Mouse (Mus musculus): ENCODE results near the gene Fam111a. TPM values are rescaled to one million over a fixed set of nuclear protein-coding genes. Genes with fewer than 3 reads are reported as not detected.

Fam111a gene
- polyA plus RNA-seq, 1 experiment = 0.65 TPM

DNA sequence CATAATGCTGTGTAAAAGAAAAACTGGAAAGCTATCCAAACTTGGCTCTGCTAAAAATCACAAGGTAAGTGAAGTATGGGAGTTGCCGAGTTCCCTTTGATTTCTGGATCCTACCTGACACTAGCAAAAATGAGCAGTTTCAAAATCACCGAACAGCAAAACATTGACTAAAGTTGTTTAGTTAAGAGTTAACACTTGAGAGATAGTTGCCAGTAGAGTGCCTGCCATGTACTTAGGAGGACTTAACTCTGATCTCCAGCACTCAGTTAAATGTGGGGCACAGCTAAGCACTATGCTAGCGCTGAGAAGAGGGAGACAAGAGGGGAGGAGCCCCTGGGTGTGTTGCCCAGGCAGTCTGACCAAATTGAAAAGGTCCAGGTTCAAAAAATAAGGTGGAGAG lies 53.1 kb downstream of the Fam111a start:
- 71% methylated on average over 3 of the region's 3 CpGs for WGBS
- no peak overlapping the region for H3K4me3 ChIP-seq (replicated peaks; ENCODE audit: insufficient read depth, low read depth, low read length)
- DNase-seq = no peak
- TF ChIP-seq POLR2A (IDR thresholded peaks at IDR 0.05; ENCODE audit: borderline replicate concordance, insufficient read depth, low read length) (no peak), CTCF (IDR thresholded peaks at IDR 0.05; ENCODE audit: borderline replicate concordance, insufficient read depth, low read depth, low read length) (no peak)
- H3K27me3 ChIP-seq (ENCODE audit: control insufficient read depth, insufficient read depth, low read length) = no peaks in the 10 kb centered on the region
- H3K4me1 ChIP-seq (ENCODE audit: control insufficient read depth, insufficient read depth, low read length) = no peaks in the 10 kb centered on the region
- no peak overlapping the region for H3K27ac ChIP-seq (ENCODE audit: insufficient read depth, low read length)

- Histone ChIP-seq H3K4me1 (ENCODE audit: control insufficient read depth, insufficient read depth, low read length) (no peaks in the 10 kb centered on the region), H3K27me3 (ENCODE audit: control insufficient read depth, insufficient read depth, low read length) (no peaks in the 10 kb centered on the region), H3K27ac (ENCODE audit: insufficient read depth, low read length) (no peak within 1 kb of the TSS), H3K4me3 (replicated peaks; ENCODE audit: insufficient read depth, low read depth, low read length) (no peak within 1 kb of the TSS)
- DNase-seq = no peak
- WGBS = 49% methylated on average over 1 of the region's 1 CpGs
- TF ChIP-seq CTCF (IDR thresholded peaks at IDR 0.05; ENCODE audit: borderline replicate concordance, insufficient read depth, low read depth, low read length) (no peak), POLR2A (IDR thresholded peaks at IDR 0.05; ENCODE audit: borderline replicate concordance, insufficient read depth, low read length) (no peak)
These were observed 54.1 kb downstream of the Fam111a start, which contains the start of gene Gm4952 for GRCm38 (mm10) chr19:12599674-12600073. Gm4952 (plus strand) TSS chr19:12599974.

DNA sequence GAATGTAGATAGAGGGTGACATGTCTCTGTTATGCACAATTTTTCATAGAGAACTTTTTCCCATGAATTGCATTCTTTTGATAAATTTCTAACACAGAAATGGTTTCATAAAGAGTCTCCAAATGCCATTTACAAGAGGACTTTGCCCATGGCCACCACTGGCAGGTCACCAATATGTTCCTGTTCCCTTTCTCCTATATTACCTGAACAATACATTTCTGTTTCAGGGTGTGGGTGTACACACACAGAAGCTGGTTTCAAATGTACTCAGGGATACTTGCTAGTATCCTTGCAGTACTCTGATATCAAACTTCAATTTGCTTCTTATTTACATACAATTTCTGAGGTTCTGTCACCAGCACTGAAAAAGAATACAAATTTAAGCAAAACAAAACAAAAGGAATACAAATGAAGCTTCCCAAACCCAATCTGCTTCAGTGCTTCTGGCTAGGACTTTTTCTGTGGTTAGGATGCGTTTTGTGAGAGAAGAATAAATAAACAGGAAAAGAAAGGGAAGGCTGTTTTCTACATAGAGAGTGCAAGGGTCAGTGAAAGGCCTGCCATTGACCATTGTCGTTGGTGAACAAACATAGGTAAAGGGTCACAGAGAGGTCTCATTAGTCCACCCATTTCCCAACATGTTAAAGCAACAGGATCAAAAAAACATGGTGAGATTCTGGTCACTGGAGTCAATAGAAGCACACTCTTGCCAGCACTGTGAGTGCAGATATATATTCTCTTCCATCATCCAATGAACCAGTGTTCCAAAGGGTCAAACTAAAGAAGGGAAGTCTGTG lies 55.3 kb downstream of the Fam111a start:
- WGBS = 44% methylated on average over 2 of the region's 2 CpGs
- DNase-seq = no peak
- Histone ChIP-seq H3K4me1 (ENCODE audit: control insufficient read depth, insufficient read depth, low read length) (no peaks in the 10 kb centered on the region), H3K4me3 (replicated peaks; ENCODE audit: insufficient read depth, low read depth, low read length) (no peak overlapping the region), H3K27ac (ENCODE audit: insufficient read depth, low read length) (no peak overlapping the region), H3K27me3 (ENCODE audit: control insufficient read depth, insufficient read depth, low read length) (no peaks in the 10 kb centered on the region)
- TF ChIP-seq POLR2A (IDR thresholded peaks at IDR 0.05; ENCODE audit: borderline replicate concordance, insufficient read depth, low read length) = no peak
- TF ChIP-seq CTCF (IDR thresholded peaks at IDR 0.05; ENCODE audit: borderline replicate concordance, insufficient read depth, low read depth, low read length) = no peak

- DNase-seq = no peak
- TF ChIP-seq CTCF (IDR thresholded peaks at IDR 0.05; ENCODE audit: borderline replicate concordance, insufficient read depth, low read depth, low read length) = no peak
- TF ChIP-seq POLR2A (IDR thresholded peaks at IDR 0.05; ENCODE audit: borderline replicate concordance, insufficient read depth, low read length) = no peak
- Histone ChIP-seq H3K27me3 (ENCODE audit: control insufficient read depth, insufficient read depth, low read length) (no peaks in the 10 kb centered on the region), H3K4me3 (replicated peaks; ENCODE audit: insufficient read depth, low read depth, low read length) (no peak overlapping the region), H3K27ac (ENCODE audit: insufficient read depth, low read length) (no peak overlapping the region), H3K4me1 (ENCODE audit: control insufficient read depth, insufficient read depth, low read length) (no peaks in the 10 kb centered on the region)
These were observed 62.8 kb downstream of the Fam111a start for GRCm38 (mm10) chr19:12608336-12608735.

DNA sequence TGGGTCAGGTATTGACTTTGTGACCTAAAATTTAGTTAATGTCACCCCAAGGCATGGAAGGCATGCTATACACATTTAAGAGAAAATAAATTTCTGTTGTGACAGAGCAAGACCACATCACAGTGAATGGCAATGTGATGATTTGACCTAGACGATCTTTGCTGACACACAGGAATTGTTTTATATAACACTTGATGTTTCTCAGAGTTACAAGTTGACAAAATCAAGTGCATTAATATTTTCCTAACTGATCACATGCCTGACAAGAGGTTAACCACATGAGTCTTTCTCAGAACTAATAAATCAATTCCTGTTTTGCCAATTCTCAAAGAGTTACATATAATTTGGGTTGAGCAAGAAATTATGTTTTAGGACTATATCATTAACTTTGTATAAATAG lies 68.1 kb downstream of the Fam111a start:
- Histone ChIP-seq H3K4me1 (ENCODE audit: control insufficient read depth, insufficient read depth, low read length) (no peaks in the 10 kb centered on the region), H3K27ac (ENCODE audit: insufficient read depth, low read length) (no peak overlapping the region), H3K4me3 (replicated peaks; ENCODE audit: insufficient read depth, low read depth, low read length) (no peak overlapping the region), H3K27me3 (ENCODE audit: control insufficient read depth, insufficient read depth, low read length) (no peaks in the 10 kb centered on the region)
- 68% methylated on average over 1 of the region's 1 CpGs for WGBS
- TF ChIP-seq POLR2A (IDR thresholded peaks at IDR 0.05; ENCODE audit: borderline replicate concordance, insufficient read depth, low read length) (no peak), CTCF (IDR thresholded peaks at IDR 0.05; ENCODE audit: borderline replicate concordance, insufficient read depth, low read depth, low read length) (no peak)
- DNase-seq = no peak

DNA sequence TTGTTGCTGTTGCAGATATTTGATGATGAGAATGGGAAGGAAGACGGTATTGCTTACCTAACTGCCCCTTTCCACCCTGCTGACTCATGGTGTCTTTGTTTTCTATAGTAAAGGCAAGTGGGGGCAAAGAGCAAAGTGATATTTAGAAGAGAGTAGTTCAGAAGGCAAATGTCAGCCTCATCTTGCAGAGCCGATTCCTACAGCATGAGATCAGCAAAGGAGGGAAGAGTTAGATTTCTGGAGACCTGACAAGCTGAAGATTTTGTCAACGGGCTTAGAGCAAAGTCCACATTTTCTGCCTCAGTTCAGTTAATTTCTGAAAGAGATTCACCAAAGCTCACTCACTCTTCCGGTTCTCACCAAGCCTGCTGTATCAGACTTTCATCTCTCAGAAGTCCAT lies 87.6 kb downstream of the Fam111a start, which contains the start of gene Glyat:
Glyat (plus strand) TSS at position 133 of the 400 bp plus-strand sequence.
- no peak within 1 kb of the TSS for H3K27ac ChIP-seq (ENCODE audit: insufficient read depth, low read length)
- no peak within 1 kb of the TSS for H3K4me3 ChIP-seq (replicated peaks; ENCODE audit: insufficient read depth, low read depth, low read length)
- 75% methylated on average over 4 of the region's 4 CpGs for WGBS
- H3K4me1 ChIP-seq (ENCODE audit: control insufficient read depth, insufficient read depth, low read length) = no peaks in the 10 kb centered on the region
- no peak for DNase-seq
- no peaks in the 10 kb centered on the region for H3K27me3 ChIP-seq (ENCODE audit: control insufficient read depth, insufficient read depth, low read length)
- TF ChIP-seq CTCF (IDR thresholded peaks at IDR 0.05; ENCODE audit: borderline replicate concordance, insufficient read depth, low read depth, low read length) = no peak
- no peak for TF ChIP-seq POLR2A (IDR thresholded peaks at IDR 0.05; ENCODE audit: borderline replicate concordance, insufficient read depth, low read length)

- no peak for DNase-seq
- Histone ChIP-seq H3K27ac (ENCODE audit: insufficient read depth, low read length) (no peak overlapping the region), H3K4me3 (replicated peaks; ENCODE audit: insufficient read depth, low read depth, low read length) (no peak overlapping the region), H3K4me1 (ENCODE audit: control insufficient read depth, insufficient read depth, low read length) (no peaks in the 10 kb centered on the region), H3K27me3 (ENCODE audit: control insufficient read depth, insufficient read depth, low read length) (no peaks in the 10 kb centered on the region)
- 81% methylated on average over 3 of the region's 3 CpGs for WGBS
- no peak for TF ChIP-seq CTCF (IDR thresholded peaks at IDR 0.05; ENCODE audit: borderline replicate concordance, insufficient read depth, low read depth, low read length)
- no peak for TF ChIP-seq POLR2A (IDR thresholded peaks at IDR 0.05; ENCODE audit: borderline replicate concordance, insufficient read depth, low read length)
These were observed 88.7 kb downstream of the Fam111a start for GRCm38 (mm10) chr19:12634259-12634658.

- H3K4me3 ChIP-seq (replicated peaks; ENCODE audit: insufficient read depth, low read depth, low read length) = no peak overlapping the region
- 88% methylated on average over 4 of the region's 4 CpGs for WGBS
- no peaks in the 10 kb centered on the region for H3K4me1 ChIP-seq (ENCODE audit: control insufficient read depth, insufficient read depth, low read length)
- no peaks in the 10 kb centered on the region for H3K27me3 ChIP-seq (ENCODE audit: control insufficient read depth, insufficient read depth, low read length)
- no peak for TF ChIP-seq POLR2A (IDR thresholded peaks at IDR 0.05; ENCODE audit: borderline replicate concordance, insufficient read depth, low read length)
- TF ChIP-seq CTCF (IDR thresholded peaks at IDR 0.05; ENCODE audit: borderline replicate concordance, insufficient read depth, low read depth, low read length) = no peak
- H3K27ac ChIP-seq (ENCODE audit: insufficient read depth, low read length) = no peak overlapping the region
- DNase-seq = no peak
These were observed 89.4 kb downstream of the Fam111a start for GRCm38 (mm10) chr19:12634963-12635362.

Measured in cerebellum, adult 2 months (tissue).